Mouse (Mus musculus) heart, embryonic 10.5 days (tissue): ENCODE results near the gene Fra10ac1. TPM values are rescaled to one million over a fixed set of nuclear protein-coding genes. Genes with fewer than 3 reads are reported as not detected.

Experiments
- DNase-seq: peaks from one replicate; pipeline ENCODE4 v3.0.0-alpha.2; 2017; ENCODE audit warnings: low spot score
- H3K27ac ChIP-seq: fragments of 300-500 bp; sonication (generic); 2 replicates; pipeline ENCODE4 v1.5.1; 2016; ENCODE audit warnings: mild to moderate bottlenecking
- H3K27me3 ChIP-seq: fragments of 300-500 bp; sonication (generic); 2 replicates; pipeline ENCODE4 v1.6.1; 2016; ENCODE audit warnings: mild to moderate bottlenecking; ENCODE audit not compliant: poor library complexity, insufficient read depth, severe bottlenecking
- H3K36me3 ChIP-seq: fragments of 300-500 bp; sonication (generic); 2 replicates; pipeline ENCODE4 v1.6.1; 2016; ENCODE audit warnings: mild to moderate bottlenecking, moderate library complexity
- H3K4me1 ChIP-seq: fragments of 300-500 bp; sonication (generic); 2 replicates; pipeline ENCODE4 v1.6.1; 2016; ENCODE audit warnings: mild to moderate bottlenecking
- H3K4me3 ChIP-seq: fragments of 300-500 bp; sonication (generic); 2 replicates; pipeline ENCODE4 v1.5.1; 2016; ENCODE audit warnings: mild to moderate bottlenecking, moderate library complexity
- H3K9me3 ChIP-seq: fragments of 300-500 bp; sonication (generic); 2 replicates; pipeline ENCODE4 v1.6.1; 2016; ENCODE audit warnings: mild to moderate bottlenecking, moderate library complexity
- WGBS: fragments of 180-500 bp; shearing (Covaris S2); methylation state at CpG from one replicate; pipeline ENCODE4 v1.1.7; 2016; 5-methylcytosine and 5-hydroxymethylcytosine counted together
- polyA plus RNA-seq: library from polyadenylated mRNA; unstranded; fragments of >200 nt; fragmentation: Nextera tagmentation; extraction: Ambion mirVana; gene quantifications from 2 replicates; pipeline ENCODE4 v1.2.1, GENCODE M21; 2016

Fra10ac1 gene
- polyA plus RNA-seq, 1 experiment from 2014 or later, result 39.7 TPM

DNA sequence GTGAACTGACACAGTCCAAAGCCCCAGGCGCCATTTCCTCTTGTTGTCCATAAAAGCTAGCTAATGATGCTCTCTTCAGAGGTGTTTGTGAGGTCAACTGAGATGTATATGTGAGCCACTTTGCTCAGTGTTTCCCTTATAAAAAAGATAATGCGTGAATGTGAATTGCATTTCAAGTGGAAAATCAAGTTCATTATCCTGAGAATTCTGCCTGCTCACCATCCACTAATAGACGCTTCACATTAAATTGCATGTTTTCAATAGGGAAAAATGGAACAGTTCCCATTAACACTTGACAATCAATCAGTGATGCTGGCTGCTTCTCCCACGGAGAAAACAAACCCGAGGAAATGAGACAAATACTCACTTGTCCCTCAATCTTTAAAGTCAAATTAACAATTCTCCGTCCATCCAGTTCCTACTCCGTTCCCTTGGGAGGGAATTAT lies 22.2 kb upstream of the Fra10ac1 start:
- Histone ChIP-seq H3K36me3 (no peaks in the 10 kb centered on the region), H3K27me3 (no peaks in the 10 kb centered on the region), H3K4me1 (peaks cover 3% of the 10 kb centered on the region; the same call in 1 of the 2 replicates), H3K4me3 (no peak overlapping the region), H3K27ac (no peak overlapping the region), H3K9me3 (no peaks in the 10 kb centered on the region)
- no peak for DNase-seq
- WGBS, result 83% methylated on average over 7 of the region's 7 CpGs

DNA sequence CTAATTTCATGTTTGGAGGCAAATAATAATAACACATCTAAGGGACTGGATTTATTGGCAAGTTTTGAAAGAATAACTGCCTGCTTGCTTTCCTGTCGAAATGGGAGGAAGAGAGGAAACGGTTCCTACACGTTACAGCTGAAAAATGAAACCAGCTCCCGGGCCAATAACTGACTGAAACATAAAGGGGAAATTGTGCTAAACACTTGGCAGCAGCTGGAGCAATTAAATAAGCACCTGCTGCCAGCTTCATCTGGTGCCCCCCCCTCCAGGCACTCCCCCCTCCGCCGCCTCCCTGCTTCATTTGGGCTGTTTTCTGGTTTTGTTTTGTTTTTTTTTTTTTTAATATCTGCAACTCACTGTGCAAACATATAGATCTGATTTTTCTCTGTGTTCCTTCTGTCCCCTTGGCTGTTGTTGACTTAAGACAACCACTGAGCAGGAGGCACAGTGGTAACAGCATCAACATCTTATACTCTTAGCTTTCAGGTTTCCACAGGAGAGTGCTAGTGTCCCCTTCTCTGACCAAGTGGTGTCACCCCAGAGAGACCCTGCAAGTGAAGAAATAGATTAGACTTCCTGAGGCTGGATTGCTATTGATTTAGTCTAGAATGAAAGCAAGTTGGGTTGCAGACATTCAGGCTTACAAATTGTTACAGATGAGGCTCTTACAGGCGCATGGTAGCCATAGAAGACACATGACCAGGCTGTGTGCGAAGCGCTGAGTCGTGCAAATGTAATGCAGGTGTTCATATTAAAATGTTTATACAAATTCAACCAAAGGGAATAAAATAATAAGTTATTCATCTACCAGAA lies 21.6 kb upstream of the Fra10ac1 start:
- Histone ChIP-seq H3K4me3 (no peak overlapping the region), H3K4me1 (no peaks in the 10 kb centered on the region), H3K27me3 (no peaks in the 10 kb centered on the region), H3K27ac (no peak overlapping the region), H3K9me3 (no peaks in the 10 kb centered on the region), H3K36me3 (no peaks in the 10 kb centered on the region)
- peak; percentile 19 for DNase-seq
- WGBS, result 81% methylated on average over 10 of the region's 10 CpGs

DNA sequence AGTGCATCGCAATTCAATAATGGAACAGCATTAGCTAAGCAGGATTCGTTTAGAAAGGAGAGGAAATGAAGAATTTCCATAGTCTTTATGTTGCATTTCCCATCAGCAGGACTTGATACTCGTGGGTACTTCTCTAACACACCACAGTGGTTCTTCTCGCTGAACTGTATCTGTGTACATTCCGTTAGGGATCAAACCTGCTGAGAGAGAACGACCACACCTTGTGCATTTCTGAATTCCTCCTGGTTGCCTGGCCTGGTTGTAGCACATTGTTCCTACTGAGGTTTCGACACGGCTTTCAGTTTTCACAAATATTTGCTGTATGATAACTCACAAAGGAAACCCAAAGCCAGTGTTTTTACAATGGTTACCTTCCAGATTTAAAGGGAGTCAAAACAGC lies 20.8 kb upstream of the Fra10ac1 start:
- no peaks in the 10 kb centered on the region for H3K4me1 ChIP-seq
- H3K27ac ChIP-seq, result no peak overlapping the region
- WGBS, result 66% methylated on average over 8 of the region's 8 CpGs
- no peaks in the 10 kb centered on the region for H3K36me3 ChIP-seq
- H3K27me3 ChIP-seq, result no peaks in the 10 kb centered on the region
- H3K9me3 ChIP-seq, result no peaks in the 10 kb centered on the region
- DNase-seq, result peak; percentile 27
- no peak overlapping the region for H3K4me3 ChIP-seq

DNA sequence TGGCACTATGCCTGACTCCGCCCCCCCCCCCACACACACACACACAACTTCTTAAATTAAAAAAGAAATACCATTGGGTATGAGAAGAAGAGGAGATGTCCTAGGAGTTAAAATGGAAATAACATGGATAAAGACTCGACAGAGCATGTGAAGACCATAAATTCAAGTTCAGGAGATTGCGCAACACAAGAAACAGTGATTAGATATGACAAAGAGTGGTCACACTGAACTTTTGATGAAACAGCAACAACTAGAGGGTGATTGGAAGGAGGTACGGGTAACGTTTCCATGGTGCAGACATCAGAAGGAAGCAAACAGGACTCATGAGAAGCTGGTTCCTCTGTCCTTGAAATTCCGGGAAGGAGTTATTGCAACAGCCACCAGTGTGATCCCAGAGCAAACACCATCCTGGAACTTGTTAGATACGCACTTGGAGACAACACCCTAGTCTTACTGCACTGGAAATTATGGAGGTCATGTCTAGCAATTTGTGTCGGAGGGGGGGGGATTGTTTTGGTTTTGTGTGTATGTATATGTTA lies 18.4 kb upstream of the Fra10ac1 start:
- H3K4me3 ChIP-seq, result no peak overlapping the region
- H3K4me1 ChIP-seq, result no peaks in the 10 kb centered on the region
- no peaks in the 10 kb centered on the region for H3K9me3 ChIP-seq
- no peak overlapping the region for H3K27ac ChIP-seq
- no peaks in the 10 kb centered on the region for H3K36me3 ChIP-seq
- DNase-seq, result no peak
- no peaks in the 10 kb centered on the region for H3K27me3 ChIP-seq
- WGBS, result 81% methylated on average over 8 of the region's 8 CpGs

DNA sequence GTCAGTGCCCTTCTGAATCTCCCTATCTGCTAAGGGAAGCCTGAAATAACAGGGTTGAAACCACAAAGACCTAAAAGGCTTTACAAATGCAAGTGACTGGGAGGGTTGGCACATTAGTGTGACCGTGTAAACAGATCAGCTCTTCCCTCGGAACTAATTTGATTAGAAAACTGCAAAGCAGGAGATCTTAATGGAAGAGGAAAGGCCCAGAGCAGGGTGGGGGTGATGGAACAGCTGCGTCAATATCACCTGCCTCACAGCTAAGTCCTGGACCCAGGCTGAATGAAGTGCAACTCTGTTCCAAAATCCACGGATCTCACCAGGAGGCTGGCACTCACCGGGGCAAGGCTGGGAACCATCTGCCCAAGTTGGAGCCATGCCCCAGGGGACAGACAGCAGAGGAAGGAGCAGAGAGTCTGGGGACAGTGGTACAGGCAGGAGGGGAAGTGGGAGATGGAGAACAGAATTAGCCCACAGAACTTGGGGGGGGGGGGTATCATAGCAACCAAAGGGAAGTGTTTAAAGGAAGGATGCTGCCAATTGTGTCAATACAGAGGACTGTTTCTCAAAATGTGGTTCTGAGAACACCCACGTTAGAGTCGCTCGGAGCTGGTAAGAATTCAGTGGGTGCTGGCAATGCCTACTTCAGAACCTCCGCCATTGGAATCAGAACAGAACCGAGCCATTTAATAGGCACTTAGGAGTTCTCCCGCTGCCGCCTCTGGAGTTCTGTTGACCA lies 14.4 kb upstream of the Fra10ac1 start:
- H3K4me1 ChIP-seq, result no peaks in the 10 kb centered on the region
- 61% methylated on average over 12 of the region's 12 CpGs for WGBS
- H3K9me3 ChIP-seq, result no peaks in the 10 kb centered on the region
- no peaks in the 10 kb centered on the region for H3K27me3 ChIP-seq
- no peaks in the 10 kb centered on the region for H3K36me3 ChIP-seq
- H3K4me3 ChIP-seq, result no peak overlapping the region
- no peak overlapping the region for H3K27ac ChIP-seq
- DNase-seq, result no peak

DNA sequence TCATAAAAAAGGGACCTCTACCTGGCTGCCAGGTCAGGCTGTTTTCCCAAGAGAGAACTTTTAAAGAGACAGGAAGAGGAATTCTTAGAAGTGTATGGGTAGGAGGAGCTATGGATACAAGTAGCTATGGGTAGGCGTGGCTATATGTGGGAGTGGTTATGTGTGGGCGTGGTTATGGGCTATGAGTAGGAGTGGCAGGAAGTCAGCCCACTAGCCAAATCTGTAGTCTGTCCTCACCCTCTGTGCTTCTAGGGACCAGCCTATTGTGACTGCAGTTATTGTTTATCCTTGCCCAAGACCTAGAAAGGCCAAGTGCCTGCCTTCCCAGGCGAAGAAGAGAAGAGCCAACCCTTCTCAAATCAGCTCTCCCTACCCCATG lies 13.9 kb upstream of the Fra10ac1 start:
- Histone ChIP-seq H3K36me3 (no peaks in the 10 kb centered on the region), H3K27me3 (no peaks in the 10 kb centered on the region), H3K4me1 (no peaks in the 10 kb centered on the region), H3K27ac (no peak overlapping the region), H3K9me3 (no peaks in the 10 kb centered on the region), H3K4me3 (no peak overlapping the region)
- 35% methylated on average over 3 of the region's 3 CpGs for WGBS
- DNase-seq, result no peak

DNA sequence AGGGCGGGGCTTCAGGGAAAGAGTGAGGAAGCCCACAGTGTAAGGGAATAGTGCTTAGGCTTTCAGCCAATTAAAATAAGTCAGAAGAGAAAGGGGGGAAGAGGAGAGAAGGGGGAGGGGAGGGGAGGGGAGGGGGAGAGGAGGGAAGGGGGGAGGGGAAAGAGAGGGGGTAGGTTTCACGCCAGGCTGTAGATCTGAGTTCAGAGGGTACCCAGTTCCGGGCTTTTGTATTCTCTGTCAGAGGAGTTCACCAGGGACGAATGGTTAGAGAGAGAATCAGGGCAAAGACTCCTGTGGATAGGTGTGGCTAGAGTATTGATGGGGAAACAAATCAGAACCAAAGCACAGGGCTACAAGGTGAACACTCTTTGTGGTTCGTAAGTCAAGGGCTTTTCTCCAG lies 12.6 kb upstream of the Fra10ac1 start:
- 69% methylated on average over 5 of the region's 5 CpGs for WGBS
- H3K4me3 ChIP-seq, result no peak overlapping the region
- H3K27me3 ChIP-seq, result no peaks in the 10 kb centered on the region
- DNase-seq, result no peak
- no peaks in the 10 kb centered on the region for H3K36me3 ChIP-seq
- H3K4me1 ChIP-seq, result no peaks in the 10 kb centered on the region
- H3K9me3 ChIP-seq, result no peaks in the 10 kb centered on the region
- H3K27ac ChIP-seq, result no peak overlapping the region

DNA sequence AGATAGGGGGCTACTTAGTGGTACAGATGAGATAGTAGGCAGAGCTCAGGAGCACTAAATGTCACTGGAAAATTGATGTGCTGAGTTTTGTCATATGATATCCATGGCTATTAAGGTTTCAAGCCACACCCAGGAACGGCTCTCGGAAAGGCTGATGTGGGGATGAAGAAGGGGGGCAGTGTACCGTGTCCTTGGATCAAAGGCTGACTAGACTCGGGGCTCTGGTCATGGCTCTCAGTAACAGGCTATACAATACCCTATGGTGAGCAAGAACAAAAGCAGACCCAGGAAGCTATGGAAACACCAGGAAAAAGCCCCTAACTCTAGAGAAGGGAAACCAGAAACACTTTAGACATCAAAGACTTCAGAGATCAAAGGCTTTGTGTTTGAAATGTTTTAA lies 8.6 kb upstream of the Fra10ac1 start:
- H3K36me3 ChIP-seq, result no peaks in the 10 kb centered on the region
- DNase-seq, result no peak
- H3K27ac ChIP-seq, result no peak overlapping the region
- no peaks in the 10 kb centered on the region for H3K4me1 ChIP-seq
- no peaks in the 10 kb centered on the region for H3K27me3 ChIP-seq
- no peaks in the 10 kb centered on the region for H3K9me3 ChIP-seq
- no peak overlapping the region for H3K4me3 ChIP-seq
- 55% methylated on average over 4 of the region's 4 CpGs for WGBS

DNA sequence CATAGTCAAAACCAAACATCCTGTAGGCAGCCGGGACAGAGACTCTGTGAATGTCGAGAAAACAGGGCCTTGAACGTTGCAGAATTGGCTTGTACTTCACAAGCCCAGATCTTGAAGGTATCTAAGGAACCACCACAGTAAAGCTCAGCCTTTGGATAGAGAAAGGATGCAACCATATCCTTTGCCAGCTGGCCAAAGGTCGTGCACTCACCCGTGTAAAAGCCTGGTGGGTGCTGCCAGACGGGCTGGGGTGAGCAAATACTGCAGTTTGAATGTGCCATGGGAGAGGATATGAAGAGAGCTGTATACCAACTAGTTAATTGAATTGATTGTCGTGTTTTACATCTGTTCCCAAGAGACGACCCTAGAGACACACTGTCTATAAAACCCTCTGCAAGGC lies 8.1 kb upstream of the Fra10ac1 start:
- no peak overlapping the region for H3K4me3 ChIP-seq
- DNase-seq, result no peak
- no peaks in the 10 kb centered on the region for H3K4me1 ChIP-seq
- no peak overlapping the region for H3K27ac ChIP-seq
- H3K27me3 ChIP-seq, result no peaks in the 10 kb centered on the region
- H3K9me3 ChIP-seq, result no peaks in the 10 kb centered on the region
- 69% methylated on average over 8 of the region's 8 CpGs for WGBS
- no peaks in the 10 kb centered on the region for H3K36me3 ChIP-seq

DNA sequence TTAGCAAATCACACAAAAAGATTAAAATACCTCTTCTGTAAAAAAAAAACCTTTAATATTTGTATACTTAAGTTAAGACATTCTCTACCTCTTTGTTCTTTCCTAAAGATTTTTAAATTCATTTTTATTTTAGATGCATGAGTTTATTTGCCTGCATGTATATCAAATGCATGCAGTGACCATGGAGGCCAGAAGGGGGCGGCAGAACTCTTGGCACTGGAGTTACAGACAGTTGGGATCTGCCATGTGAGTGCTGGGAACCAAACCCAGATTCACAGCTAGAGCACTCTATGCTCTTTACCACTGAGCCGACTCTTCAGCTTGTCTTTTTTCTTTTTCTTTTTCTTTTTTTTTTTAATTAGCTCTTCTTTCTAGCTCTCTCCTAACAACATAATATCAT lies 4.7 kb upstream of the Fra10ac1 start:
- Histone ChIP-seq H3K4me3 (no peak overlapping the region), H3K27ac (no peak overlapping the region), H3K27me3 (no peaks in the 10 kb centered on the region), H3K36me3 (no peaks in the 10 kb centered on the region), H3K4me1 (no peaks in the 10 kb centered on the region), H3K9me3 (no peaks in the 10 kb centered on the region)
- WGBS, result 48% methylated on average over 2 of the region's 2 CpGs
- no peak for DNase-seq

DNA sequence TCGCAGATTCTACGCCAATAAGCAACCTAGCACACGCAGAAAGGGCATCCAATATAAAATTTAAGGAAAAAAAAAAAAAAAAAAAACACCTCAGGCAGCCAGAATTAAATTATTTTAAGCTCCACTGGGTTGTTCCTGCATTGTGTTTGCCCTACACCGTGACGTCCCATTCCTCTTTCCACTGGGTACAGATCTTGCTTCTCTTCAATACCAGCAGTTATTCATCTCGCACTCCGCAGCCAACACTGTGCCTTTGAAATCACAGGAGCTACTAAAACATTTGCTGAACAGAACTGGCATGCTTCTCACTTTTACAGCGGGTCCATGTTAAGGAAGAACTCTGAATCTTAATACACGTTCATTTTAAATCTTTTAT lies 717 bp upstream of the Fra10ac1 start:
- 0 out of 2 replicates have a peak, but pooled peaks cover under 1% of the 10 kb centered on the region for H3K36me3 ChIP-seq
- H3K4me3 ChIP-seq, result peak overlapping the region; percentile 84
- H3K4me1 ChIP-seq, result peaks cover 4% of the 10 kb centered on the region
- H3K27me3 ChIP-seq, result no peaks in the 10 kb centered on the region
- no peaks in the 10 kb centered on the region for H3K9me3 ChIP-seq
- 0 out of 2 replicates have a peak overlapping the region, but pooled peaks have one; percentile 29 for H3K27ac ChIP-seq
- WGBS, result 22% methylated on average over 9 of the region's 9 CpGs
- no peak for DNase-seq

DNA sequence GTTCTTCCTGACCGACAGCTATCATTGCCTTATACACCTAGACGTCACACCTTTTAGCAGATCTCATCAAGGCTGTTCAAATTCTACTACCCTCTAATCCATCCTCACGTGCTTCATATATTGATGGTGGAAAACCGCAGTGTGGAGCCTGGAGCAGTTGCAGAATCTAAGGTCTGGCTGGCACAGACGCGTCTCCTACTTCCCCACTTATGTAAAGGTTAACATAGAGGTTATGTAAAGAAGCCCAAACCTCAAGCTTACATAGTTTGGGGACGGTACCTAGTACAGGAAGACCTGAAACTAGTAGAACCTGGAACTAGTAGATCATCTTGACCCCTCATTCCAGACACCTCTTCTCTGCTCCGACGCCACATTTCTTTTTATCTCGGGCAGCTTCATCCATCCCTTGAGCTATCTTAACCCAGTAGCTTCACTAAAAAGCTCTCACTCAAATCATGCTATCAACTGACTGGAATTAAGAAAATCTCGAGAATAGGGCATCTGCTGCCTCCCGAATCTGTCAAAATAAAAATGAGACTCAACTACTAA lies 526 bp downstream of the Fra10ac1 start:
- H3K4me1 ChIP-seq, result peaks cover 4% of the 10 kb centered on the region
- peaks cover 10% of the 10 kb centered on the region; the same call in 1 of the 2 replicates for H3K36me3 ChIP-seq
- DNase-seq, result no peak
- H3K4me3 ChIP-seq, result peak overlapping the region; percentile 84
- H3K27me3 ChIP-seq, result no peaks in the 10 kb centered on the region
- H3K9me3 ChIP-seq, result no peaks in the 10 kb centered on the region
- peak overlapping the region; percentile 94 for H3K27ac ChIP-seq
- 13% methylated on average over 12 of the region's 12 CpGs for WGBS

DNA sequence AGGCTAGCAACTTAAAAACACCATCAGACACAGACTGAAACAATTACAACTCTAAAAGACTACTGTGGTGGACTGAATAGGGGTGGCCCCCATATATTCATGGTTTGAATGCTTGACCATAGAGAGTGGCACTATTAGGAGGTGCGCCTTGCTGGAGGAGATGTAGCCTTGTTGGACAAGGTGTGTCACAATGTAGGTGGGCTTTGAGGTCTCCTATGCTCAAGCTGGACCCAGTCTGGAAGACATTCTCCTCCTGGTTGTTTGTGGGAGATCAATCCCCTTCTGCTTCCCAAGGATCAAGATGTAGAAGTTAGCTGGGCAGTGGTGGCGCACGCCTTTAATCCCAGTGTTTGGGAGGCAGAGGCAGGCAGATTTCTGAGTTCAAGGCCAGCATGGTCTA lies 6.3 kb downstream of the Fra10ac1 start:
- no peak overlapping the region for H3K4me3 ChIP-seq
- DNase-seq, result no peak

More for the DNA sequence above, 6.3 kb downstream of the Fra10ac1 start:
- H3K9me3 ChIP-seq, result no peaks in the 10 kb centered on the region
- 88% methylated on average over 3 of the region's 3 CpGs for WGBS
- no peaks in the 10 kb centered on the region for H3K27me3 ChIP-seq
- no peaks in the 10 kb centered on the region for H3K4me1 ChIP-seq
- peaks cover 41% of the 10 kb centered on the region for H3K36me3 ChIP-seq
- no peak overlapping the region for H3K27ac ChIP-seq
